Mouse (Mus musculus) hindlimb bud, embryonic 11.5 days (tissue): ENCODE measurements at regions not wholly inside any gene's neighbourhood (a gene's known extent, or its start where the extent isn't known, plus 50 kb on each side); places are given as distances from the start of the nearest gene placed in this dataset.

Experiments
- DNase-seq: peaks from one replicate; pipeline ENCODE4 v3.0.0-alpha.2; 2012; ENCODE audit warnings: low read depth, low spot score; ENCODE audit errors: extremely low spot score

- DNase-seq = peak; percentile 35
Observed at GRCm38 (mm10) chr17:22673891-22674622, 73.3 kb downstream of the Vmn2r112 start.
